Mouse (Mus musculus): Measurements from ENCODE around the gene Foxe1. TPM values are rescaled to one million over a fixed set of nuclear protein-coding genes. Genes with fewer than 3 reads are reported as not detected.

Gene Foxe1
- 0.04 TPM in 1 of 2 replicates, not detected in the other for polyA plus RNA-seq (2012; rRNA removed)

DNA sequence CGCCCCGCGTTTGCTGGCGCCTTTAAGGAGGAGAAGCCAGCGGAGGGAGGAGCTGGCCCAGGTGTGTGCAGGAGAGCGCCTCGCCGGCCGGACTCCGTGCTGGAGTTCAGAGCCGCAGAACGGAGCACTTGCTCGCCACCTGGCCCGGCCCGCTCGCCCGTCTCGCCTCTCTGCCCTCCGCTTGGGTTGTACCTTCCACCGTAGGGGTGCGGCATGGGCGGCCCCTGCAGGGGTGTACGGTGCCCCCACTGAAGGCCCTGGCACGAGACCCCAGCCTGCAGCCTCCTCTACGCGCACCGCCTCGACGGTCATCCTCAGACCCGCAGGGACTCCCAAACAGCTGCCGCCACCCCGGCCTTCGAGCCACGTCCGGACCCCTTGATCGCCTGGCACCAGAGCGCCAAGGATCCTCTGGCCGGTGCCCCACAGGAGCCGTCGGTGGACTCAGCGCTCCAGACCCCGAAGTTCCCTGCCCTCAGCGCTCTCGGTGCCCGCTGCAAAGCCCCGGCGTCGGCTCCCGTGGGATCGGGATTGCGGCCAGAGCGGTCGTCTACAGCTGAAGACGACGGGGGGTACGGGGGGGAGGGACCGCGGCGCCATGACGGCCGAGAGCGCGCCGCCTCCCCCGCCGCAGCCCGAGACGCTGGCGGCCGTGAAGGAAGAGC lies at the start of gene Foxe1:
Gene Foxe1 (plus strand): TSS at position 14 of the 665 bp plus-strand sequence.
- 9% methylated on average over 59 of the region's 70 CpGs for WGBS
- Histone ChIP-seq H3K36me3 (ENCODE audit: control insufficient read depth, insufficient read depth, low read length) (no peaks in the 10 kb centered on the region), H3K27me3 (ENCODE audit: control insufficient read depth, insufficient read depth, low read length) (peaks cover 38% of the 10 kb centered on the region), H3K4me1 (ENCODE audit: control insufficient read depth, insufficient read depth, insufficient read length) (peaks cover 15% of the 10 kb centered on the region; the same call in 1 of the 2 replicates), H3K27ac (ENCODE audit: insufficient read depth, low read length) (no peak within 1 kb of the TSS), H3K4me3 (ENCODE audit: extremely low read depth, insufficient read depth, insufficient read length) (peak within 1 kb of the TSS; percentile 18; the same call in 1 of the 2 replicates)
- DNase-seq (ENCODE audit: low read depth in 1 of 2, low spot score in 2 of 2): no peak
- no peak for TF ChIP-seq POLR2A (IDR thresholded peaks at IDR 0.05; ENCODE audit: low read depth, low read length)
- no peak for TF ChIP-seq CTCF (IDR thresholded peaks at IDR 0.05; ENCODE audit: extremely low read depth, insufficient read depth, insufficient read length, insufficient replicate concordance)

DNA sequence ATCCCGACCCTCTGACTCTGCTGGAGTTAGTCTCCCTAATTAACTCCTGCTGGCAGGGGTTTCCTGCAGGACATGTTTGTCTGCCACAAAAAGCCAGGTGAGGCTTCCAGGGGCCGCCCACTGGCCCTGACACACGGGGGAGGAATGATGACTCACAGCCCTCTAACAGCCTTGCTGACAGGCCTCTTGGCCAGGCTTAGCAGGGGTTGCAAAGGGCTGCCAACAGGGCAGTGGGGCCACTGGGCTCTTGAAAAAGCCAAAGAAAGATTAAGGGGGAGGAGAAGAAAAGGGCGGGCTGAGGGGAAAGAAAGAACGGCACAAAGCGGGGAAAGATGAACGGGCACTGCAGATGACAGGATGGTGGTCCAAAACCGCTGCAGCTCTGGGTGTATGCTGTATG lies 39.3 kb upstream of the Foxe1 start:
- Histone ChIP-seq H3K36me3 (ENCODE audit: control insufficient read depth, insufficient read depth, low read length) (no peaks in the 10 kb centered on the region), H3K27ac (ENCODE audit: insufficient read depth, low read length) (no peak overlapping the region), H3K27me3 (ENCODE audit: control insufficient read depth, insufficient read depth, low read length) (peaks cover 6% of the 10 kb centered on the region), H3K4me3 (ENCODE audit: extremely low read depth, insufficient read depth, insufficient read length) (no peak overlapping the region), H3K4me1 (ENCODE audit: control insufficient read depth, insufficient read depth, insufficient read length) (no peaks in the 10 kb centered on the region)
- TF ChIP-seq CTCF (IDR thresholded peaks at IDR 0.05; ENCODE audit: extremely low read depth, insufficient read depth, insufficient read length, insufficient replicate concordance) (no peak), POLR2A (IDR thresholded peaks at IDR 0.05; ENCODE audit: low read depth, low read length) (no peak)
- DNase-seq (ENCODE audit: low read depth in 1 of 2, low spot score in 2 of 2): peak in 1 of 2 experiments; percentile 4
- WGBS: 19% methylated on average over 8 of the region's 8 CpGs

DNA sequence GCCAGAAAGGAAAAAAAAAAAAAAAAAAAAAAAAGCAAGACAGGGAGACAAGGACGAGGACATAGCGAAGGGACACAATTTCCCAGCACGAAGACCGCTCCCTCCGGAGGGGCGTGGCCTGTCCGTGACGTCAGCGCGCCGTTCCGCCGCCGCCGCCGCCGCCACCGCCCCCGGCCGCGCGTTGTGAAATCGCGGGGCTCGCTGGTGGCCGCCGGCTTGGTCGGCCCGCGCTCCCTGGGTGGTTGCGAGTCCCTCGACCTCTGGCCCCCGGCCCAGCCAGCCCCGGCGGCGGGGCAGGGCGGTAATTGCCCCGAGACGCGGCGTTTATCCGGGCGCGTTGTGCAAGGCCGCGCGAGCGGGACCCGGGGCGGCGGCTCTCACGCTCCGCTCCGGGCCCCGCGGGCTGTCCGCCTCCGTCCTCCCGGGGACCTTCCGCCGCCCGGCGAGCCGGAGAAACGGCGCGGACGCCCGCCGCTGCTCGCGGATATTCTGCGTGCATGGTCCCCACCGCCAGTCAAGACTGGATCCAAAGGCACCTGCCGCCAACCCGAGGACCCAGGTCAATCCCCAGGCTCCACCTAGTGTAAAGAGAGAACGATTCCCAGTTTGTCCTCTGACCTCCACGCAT lies 38.5 kb upstream of the Foxe1 start:
- TF ChIP-seq CTCF (IDR thresholded peaks at IDR 0.05; ENCODE audit: extremely low read depth, insufficient read depth, insufficient read length, insufficient replicate concordance): no peak
- TF ChIP-seq POLR2A (IDR thresholded peaks at IDR 0.05; ENCODE audit: low read depth, low read length): no peak
- WGBS: 1% methylated on average over 65 of the region's 78 CpGs
- Histone ChIP-seq H3K27me3 (ENCODE audit: control insufficient read depth, insufficient read depth, low read length) (peaks cover 6% of the 10 kb centered on the region), H3K4me3 (ENCODE audit: extremely low read depth, insufficient read depth, insufficient read length) (peak overlapping the region; percentile 73), H3K27ac (ENCODE audit: insufficient read depth, low read length) (no peak overlapping the region), H3K4me1 (ENCODE audit: control insufficient read depth, insufficient read depth, insufficient read length) (no peaks in the 10 kb centered on the region), H3K36me3 (ENCODE audit: control insufficient read depth, insufficient read depth, low read length) (no peaks in the 10 kb centered on the region)
- peak in 1 of 2 experiments; percentile 69 for DNase-seq (ENCODE audit: low read depth in 1 of 2, low spot score in 2 of 2)

DNA sequence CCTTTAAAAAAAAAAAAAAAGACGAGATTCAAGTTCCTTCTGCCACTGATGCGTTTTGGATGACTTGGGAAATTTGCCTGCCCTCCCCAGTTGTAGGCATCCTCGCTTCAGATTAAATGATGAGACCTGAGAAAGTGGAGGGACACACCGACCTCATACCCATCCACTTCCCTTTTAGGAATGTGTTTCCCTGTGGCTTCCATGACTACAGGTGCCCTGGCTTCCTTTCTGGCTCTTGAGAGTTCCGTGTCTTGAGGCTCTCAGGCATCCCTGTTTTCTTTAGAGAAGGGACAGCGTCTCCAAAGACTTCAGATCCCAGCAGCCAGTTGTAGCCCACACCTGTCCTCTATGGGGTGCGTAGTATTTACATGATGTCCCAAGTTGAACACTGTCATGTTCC lies 38.0 kb upstream of the Foxe1 start:
- no peak for DNase-seq (ENCODE audit: low read depth in 1 of 2, low spot score in 2 of 2)
- WGBS: 33% methylated on average over 7 of the region's 7 CpGs
- H3K4me3 ChIP-seq (ENCODE audit: extremely low read depth, insufficient read depth, insufficient read length): peak overlapping the region; percentile 73; the same call in 1 of the 2 replicates

DNA sequence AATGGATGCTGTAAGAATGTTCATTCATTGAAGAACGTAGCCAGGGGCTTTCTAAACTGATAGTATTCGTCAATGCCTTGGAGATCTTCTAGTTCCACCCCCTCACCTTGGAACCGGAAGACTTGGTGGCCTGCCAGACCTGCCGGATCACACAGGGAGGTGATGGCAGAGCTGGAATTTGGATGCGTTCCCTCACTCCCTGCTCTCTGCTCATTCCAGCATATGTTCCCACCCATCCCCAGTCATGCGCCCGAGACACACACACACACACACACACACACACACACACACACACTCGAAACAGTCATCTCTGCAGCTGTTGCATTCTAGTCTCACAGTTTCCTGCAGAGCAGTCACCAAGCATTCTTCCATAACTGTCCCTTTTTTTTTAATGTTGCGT lies 36.1 kb upstream of the Foxe1 start:
- no peak for DNase-seq (ENCODE audit: low read depth in 1 of 2, low spot score in 2 of 2)
- H3K27ac ChIP-seq (ENCODE audit: insufficient read depth, low read length): no peak overlapping the region
- H3K4me1 ChIP-seq (ENCODE audit: control insufficient read depth, insufficient read depth, insufficient read length): no peaks in the 10 kb centered on the region
- TF ChIP-seq POLR2A (IDR thresholded peaks at IDR 0.05; ENCODE audit: low read depth, low read length) (no peak), CTCF (IDR thresholded peaks at IDR 0.05; ENCODE audit: extremely low read depth, insufficient read depth, insufficient read length, insufficient replicate concordance) (no peak)
- no peaks in the 10 kb centered on the region for H3K36me3 ChIP-seq (ENCODE audit: control insufficient read depth, insufficient read depth, low read length)
- 73% methylated on average over 9 of the region's 9 CpGs for WGBS
- H3K4me3 ChIP-seq (ENCODE audit: extremely low read depth, insufficient read depth, insufficient read length): no peak overlapping the region
- peaks cover 6% of the 10 kb centered on the region for H3K27me3 ChIP-seq (ENCODE audit: control insufficient read depth, insufficient read depth, low read length)

More for the DNA sequence above, 38.0 kb upstream of the Foxe1 start:
- no peak for TF ChIP-seq POLR2A (IDR thresholded peaks at IDR 0.05; ENCODE audit: low read depth, low read length)
- TF ChIP-seq CTCF (IDR thresholded peaks at IDR 0.05; ENCODE audit: extremely low read depth, insufficient read depth, insufficient read length, insufficient replicate concordance): no peak
- no peaks in the 10 kb centered on the region for H3K36me3 ChIP-seq (ENCODE audit: control insufficient read depth, insufficient read depth, low read length)
- H3K4me1 ChIP-seq (ENCODE audit: control insufficient read depth, insufficient read depth, insufficient read length): no peaks in the 10 kb centered on the region
- no peak overlapping the region for H3K27ac ChIP-seq (ENCODE audit: insufficient read depth, low read length)
- peaks cover 6% of the 10 kb centered on the region for H3K27me3 ChIP-seq (ENCODE audit: control insufficient read depth, insufficient read depth, low read length)

DNA sequence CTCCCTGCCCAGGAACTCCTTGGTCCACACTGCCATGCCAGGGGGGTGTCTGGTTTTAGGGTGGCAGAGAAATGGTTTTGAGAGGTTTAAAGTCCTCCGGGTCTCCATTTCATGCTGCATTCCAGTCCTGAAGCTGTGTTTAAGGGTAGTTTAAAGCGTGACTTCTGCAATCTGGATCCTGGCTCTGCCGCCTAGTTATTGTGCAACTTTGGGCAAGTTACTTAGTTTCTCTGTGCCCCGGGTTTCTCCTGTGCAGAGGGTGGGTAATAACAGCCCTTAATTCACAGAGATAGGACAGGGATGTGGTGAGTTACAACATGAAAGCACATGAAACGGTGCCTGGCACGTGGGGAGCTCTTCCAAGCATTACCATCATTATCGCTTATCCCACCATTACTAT lies 35.5 kb upstream of the Foxe1 start:
- DNase-seq (ENCODE audit: low read depth in 1 of 2, low spot score in 2 of 2): no peak
- WGBS: 61% methylated on average over 7 of the region's 7 CpGs
- Histone ChIP-seq H3K4me1 (ENCODE audit: control insufficient read depth, insufficient read depth, insufficient read length) (no peaks in the 10 kb centered on the region), H3K36me3 (ENCODE audit: control insufficient read depth, insufficient read depth, low read length) (no peaks in the 10 kb centered on the region), H3K4me3 (ENCODE audit: extremely low read depth, insufficient read depth, insufficient read length) (no peak overlapping the region), H3K27me3 (ENCODE audit: control insufficient read depth, insufficient read depth, low read length) (peaks cover 6% of the 10 kb centered on the region), H3K27ac (ENCODE audit: insufficient read depth, low read length) (no peak overlapping the region)
- no peak for TF ChIP-seq CTCF (IDR thresholded peaks at IDR 0.05; ENCODE audit: extremely low read depth, insufficient read depth, insufficient read length, insufficient replicate concordance)
- no peak for TF ChIP-seq POLR2A (IDR thresholded peaks at IDR 0.05; ENCODE audit: low read depth, low read length)

DNA sequence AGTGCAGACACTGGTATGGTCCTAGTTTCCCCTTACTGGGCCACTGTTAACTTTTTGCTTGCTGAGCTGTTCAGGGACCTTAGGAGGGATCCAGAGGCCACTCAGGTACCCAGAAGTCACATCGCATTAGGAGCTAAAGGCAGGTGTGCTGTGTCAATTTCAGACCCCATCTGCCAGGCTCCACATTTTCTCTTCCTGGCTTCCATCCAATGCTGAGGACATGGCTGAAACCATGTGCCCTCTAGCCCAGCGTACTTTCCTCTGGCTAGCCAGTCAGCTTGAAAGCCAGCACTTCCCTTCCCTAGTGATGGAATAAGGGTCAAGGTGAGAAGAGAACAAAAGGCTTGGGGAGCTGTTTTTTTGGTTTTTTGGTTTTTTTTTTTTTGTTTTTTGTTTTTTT lies 31.8 kb upstream of the Foxe1 start:
- H3K36me3 ChIP-seq (ENCODE audit: control insufficient read depth, insufficient read depth, low read length): no peaks in the 10 kb centered on the region
- 73% methylated on average over 2 of the region's 2 CpGs for WGBS
- H3K27ac ChIP-seq (ENCODE audit: insufficient read depth, low read length): no peak overlapping the region
- H3K4me3 ChIP-seq (ENCODE audit: extremely low read depth, insufficient read depth, insufficient read length): no peak overlapping the region
- H3K27me3 ChIP-seq (ENCODE audit: control insufficient read depth, insufficient read depth, low read length): no peaks in the 10 kb centered on the region
- no peak for TF ChIP-seq POLR2A (IDR thresholded peaks at IDR 0.05; ENCODE audit: low read depth, low read length)
- no peaks in the 10 kb centered on the region for H3K4me1 ChIP-seq (ENCODE audit: control insufficient read depth, insufficient read depth, insufficient read length)
- DNase-seq (ENCODE audit: low read depth in 1 of 2, low spot score in 2 of 2): no peak
